Mouse (Mus musculus): ENCODE data around the gene Map3k12. TPM values are rescaled to one million over a fixed set of nuclear protein-coding genes. Genes with fewer than 3 reads are reported as not detected.

The Map3k12 gene
- total and polyA plus RNA-seq, 2 experiments from 2014 or later = 41.2 to 86.1 TPM

GRCm38 (mm10) chr15:102516293-102516692, 571 bp downstream of the Map3k12 start:
- Histone ChIP-seq H3K27me3 (ENCODE audit: insufficient read depth, low read length) (no peaks in the 10 kb centered on the region), H3K4me2 (ENCODE audit: low read depth, low read length) (peak overlapping the region; percentile 95), H3K9ac (replicated peaks; ENCODE audit: low read length) (peak overlapping the region; percentile 79), H3K4me3 (ENCODE audit: low read length) (peak overlapping the region; percentile 76), H3K9me3 (ENCODE audit: low read length) (no peaks in the 10 kb centered on the region), H3K4me1 (ENCODE audit: insufficient read depth, low read length) (peaks cover 28% of the 10 kb centered on the region), H3K36me3 (ENCODE audit: insufficient read depth, low read length) (no peaks in the 10 kb centered on the region; the same call in 1 of the 2 replicates), H3K27ac (peak overlapping the region; percentile 99)
- no peak for ATAC-seq
- peak; percentile 57 for DNase-seq (ENCODE audit: low spot score)
- 1% methylated on average over 12 of the region's 12 CpGs for WGBS
- TF ChIP-seq CTCF (IDR thresholded peaks at IDR 0.05; ENCODE audit: low read depth) = peak; percentile 22; the same call in 1 of the 2 replicates

GRCm38 (mm10) chr15:102515791-102516190, 1.1 kb downstream of the Map3k12 start:
- Histone ChIP-seq H3K27me3 (ENCODE audit: insufficient read depth, low read length) (no peaks in the 10 kb centered on the region), H3K9ac (replicated peaks; ENCODE audit: low read length) (peak overlapping the region; percentile 79), H3K27ac (peak overlapping the region; percentile 99), H3K36me3 (ENCODE audit: insufficient read depth, low read length) (no peaks in the 10 kb centered on the region), H3K4me2 (ENCODE audit: low read depth, low read length) (peak overlapping the region; percentile 95), H3K4me1 (ENCODE audit: insufficient read depth, low read length) (peaks cover 33% of the 10 kb centered on the region), H3K4me3 (ENCODE audit: low read length) (peak overlapping the region; percentile 76), H3K9me3 (ENCODE audit: low read length) (no peaks in the 10 kb centered on the region)
- TF ChIP-seq CTCF (IDR thresholded peaks at IDR 0.05; ENCODE audit: low read depth) = no peak
- 36% methylated on average over 4 of the region's 4 CpGs for WGBS
- ATAC-seq = no peak
- no peak for DNase-seq (ENCODE audit: low spot score)

DNA sequence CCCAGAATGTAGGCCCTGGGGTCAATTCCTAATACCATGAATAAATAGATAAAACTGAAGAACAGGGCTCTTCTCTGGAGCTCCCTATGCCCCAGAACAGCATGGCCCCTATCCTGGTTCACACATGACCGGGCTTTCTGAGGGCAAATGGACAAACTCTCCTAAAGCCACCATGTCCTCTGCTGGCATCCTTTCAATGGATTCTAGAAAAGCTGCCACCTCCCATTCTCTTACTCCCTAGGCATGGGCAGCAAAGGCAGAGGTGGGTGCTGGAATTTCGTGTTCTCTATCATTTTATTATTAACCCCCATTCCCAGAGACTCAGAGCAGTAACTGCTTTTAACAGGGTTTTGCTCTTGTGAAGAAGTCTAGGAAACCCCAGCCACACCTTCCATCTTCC, 1.6 kb downstream of the Map3k12 start:
- 0 out of 2 replicates have a peak overlapping the region, but pooled peaks have one; percentile 99 for H3K27ac ChIP-seq
- DNase-seq (ENCODE audit: low spot score) = no peak
- no peak for TF ChIP-seq CTCF (IDR thresholded peaks at IDR 0.05; ENCODE audit: low read depth)

DNA sequence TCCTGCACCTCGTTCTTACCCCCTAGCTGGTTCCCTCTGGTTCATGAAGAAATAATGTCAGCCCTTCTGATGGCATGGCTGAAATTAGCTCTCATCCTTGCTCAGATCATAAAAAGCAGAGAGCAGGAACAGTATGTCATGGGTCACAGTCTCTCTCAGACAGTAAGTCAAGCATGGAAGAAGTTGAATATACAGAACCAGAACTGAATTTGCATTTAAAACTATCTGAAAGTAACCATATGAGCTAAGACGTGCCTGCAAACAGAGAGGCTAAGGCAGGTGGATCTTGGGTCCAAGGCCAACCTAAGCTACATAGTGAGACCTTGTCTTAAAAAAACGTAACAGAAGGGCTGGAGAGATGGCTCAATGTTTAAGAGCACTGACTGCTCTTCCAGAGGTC, 3.9 kb downstream of the Map3k12 start:
- WGBS = 79% methylated on average over 3 of the region's 3 CpGs
- no peak overlapping the region; the same call in 1 of the 2 replicates for H3K27ac ChIP-seq

More for the DNA sequence above, 1.6 kb downstream of the Map3k12 start:
- Histone ChIP-seq H3K9me3 (ENCODE audit: low read length) (no peaks in the 10 kb centered on the region), H3K9ac (replicated peaks; ENCODE audit: low read length) (no peak overlapping the region), H3K36me3 (ENCODE audit: insufficient read depth, low read length) (no peaks in the 10 kb centered on the region), H3K4me2 (ENCODE audit: low read depth, low read length) (peak overlapping the region; percentile 95), H3K27me3 (ENCODE audit: insufficient read depth, low read length) (no peaks in the 10 kb centered on the region), H3K4me3 (ENCODE audit: low read length) (peak overlapping the region; percentile 76), H3K4me1 (ENCODE audit: insufficient read depth, low read length) (peaks cover 35% of the 10 kb centered on the region)
- WGBS = 87% methylated on average over 2 of the region's 2 CpGs
- no peak for ATAC-seq

GRCm38 (mm10) chr15:102512471-102512870, 4.4 kb downstream of the Map3k12 start:
- Histone ChIP-seq H3K9ac (replicated peaks; ENCODE audit: low read length) (0 out of 2 replicates have a peak overlapping the region, but pooled peaks have one; percentile 18), H3K4me2 (ENCODE audit: low read depth, low read length) (peak overlapping the region; percentile 71; the same call in 1 of the 2 replicates), H3K27me3 (ENCODE audit: insufficient read depth, low read length) (no peaks in the 10 kb centered on the region), H3K9me3 (ENCODE audit: low read length) (no peaks in the 10 kb centered on the region), H3K36me3 (ENCODE audit: insufficient read depth, low read length) (no peaks in the 10 kb centered on the region), H3K4me1 (ENCODE audit: insufficient read depth, low read length) (peaks cover 41% of the 10 kb centered on the region), H3K27ac (peak overlapping the region; percentile 92), H3K4me3 (ENCODE audit: low read length) (no peak overlapping the region)
- no peak for DNase-seq (ENCODE audit: low spot score)
- ATAC-seq = no peak
- no peak for TF ChIP-seq CTCF (IDR thresholded peaks at IDR 0.05; ENCODE audit: low read depth)

More for the DNA sequence above, 3.9 kb downstream of the Map3k12 start:
- Histone ChIP-seq H3K9ac (replicated peaks; ENCODE audit: low read length) (no peak overlapping the region), H3K4me3 (ENCODE audit: low read length) (no peak overlapping the region), H3K9me3 (ENCODE audit: low read length) (no peaks in the 10 kb centered on the region), H3K4me2 (ENCODE audit: low read depth, low read length) (no peak overlapping the region), H3K27me3 (ENCODE audit: insufficient read depth, low read length) (no peaks in the 10 kb centered on the region), H3K36me3 (ENCODE audit: insufficient read depth, low read length) (no peaks in the 10 kb centered on the region), H3K4me1 (ENCODE audit: insufficient read depth, low read length) (peaks cover 41% of the 10 kb centered on the region)
- TF ChIP-seq CTCF (IDR thresholded peaks at IDR 0.05; ENCODE audit: low read depth) = no peak
- ATAC-seq = no peak
- DNase-seq (ENCODE audit: low spot score) = no peak

DNA sequence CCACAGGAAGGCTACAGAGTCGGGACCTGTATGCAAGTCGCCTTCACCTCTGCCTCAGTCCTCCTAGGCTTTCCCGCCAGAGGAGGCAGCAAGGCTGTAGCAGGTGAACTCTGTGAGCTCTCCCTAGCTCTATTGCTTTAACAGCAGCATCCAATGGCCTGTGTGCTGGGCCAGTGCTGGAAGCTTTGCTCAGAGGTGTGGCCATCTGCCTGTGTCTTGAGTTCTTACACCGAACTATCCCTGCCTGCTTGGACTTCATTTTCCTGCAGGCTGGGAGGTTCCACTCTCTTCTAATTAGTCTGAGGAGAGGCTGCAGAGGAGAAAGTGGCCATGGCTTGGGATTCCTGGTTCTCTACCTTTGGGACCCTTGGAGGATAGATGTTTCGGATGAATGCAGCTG, 4.9 kb downstream of the Map3k12 start:
- Histone ChIP-seq H3K4me2 (ENCODE audit: low read depth, low read length) (peak overlapping the region; percentile 71; the same call in 1 of the 2 replicates), H3K9ac (replicated peaks; ENCODE audit: low read length) (0 out of 2 replicates have a peak overlapping the region, but pooled peaks have one; percentile 18), H3K36me3 (ENCODE audit: insufficient read depth, low read length) (no peaks in the 10 kb centered on the region), H3K9me3 (ENCODE audit: low read length) (no peaks in the 10 kb centered on the region), H3K4me1 (ENCODE audit: insufficient read depth, low read length) (peaks cover 41% of the 10 kb centered on the region), H3K27ac (peak overlapping the region; percentile 92), H3K27me3 (ENCODE audit: insufficient read depth, low read length) (no peaks in the 10 kb centered on the region), H3K4me3 (ENCODE audit: low read length) (no peak overlapping the region)
- ATAC-seq = no peak
- TF ChIP-seq CTCF (IDR thresholded peaks at IDR 0.05; ENCODE audit: low read depth) = no peak
- 30% methylated on average over 5 of the region's 5 CpGs for WGBS
- DNase-seq (ENCODE audit: low spot score) = no peak

DNA sequence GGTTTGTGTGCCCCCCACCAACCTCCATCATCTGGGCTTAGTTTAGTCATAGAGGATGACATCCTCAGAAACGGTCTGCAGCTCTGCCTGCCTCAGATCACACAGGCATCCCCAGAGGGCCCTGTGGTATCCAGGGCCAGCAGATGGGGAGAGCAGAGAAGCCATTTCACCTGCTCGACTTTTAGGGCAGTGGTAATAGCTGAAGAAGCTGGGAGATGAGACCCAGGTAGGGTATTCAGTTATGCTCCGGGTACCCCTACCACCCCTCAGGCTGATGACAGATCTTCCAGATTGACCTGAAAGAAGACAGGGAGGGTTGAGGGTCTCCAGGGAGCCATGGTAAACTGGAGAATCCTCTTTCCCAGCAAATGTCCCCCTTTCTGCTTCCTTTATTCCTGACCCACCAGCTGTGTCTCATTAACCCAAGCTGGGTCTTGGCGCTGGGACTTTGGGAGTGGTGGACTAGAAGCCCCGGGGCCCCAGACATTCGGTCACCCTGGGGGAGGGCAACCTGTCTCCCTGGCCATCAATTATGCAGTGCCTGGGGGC, 5.5 kb downstream of the Map3k12 start:
- ATAC-seq (peak; percentile 4; the same call in 1 of the 2 replicates), DNase-seq (ENCODE audit: low spot score) (peak; percentile 41)
- H3K27me3 ChIP-seq (ENCODE audit: insufficient read depth, low read length) = no peaks in the 10 kb centered on the region
- no peaks in the 10 kb centered on the region for H3K36me3 ChIP-seq (ENCODE audit: insufficient read depth, low read length)
- no peak for TF ChIP-seq CTCF (IDR thresholded peaks at IDR 0.05; ENCODE audit: low read depth)
- 0 out of 2 replicates have a peak overlapping the region, but pooled peaks have one; percentile 56 for H3K4me3 ChIP-seq (ENCODE audit: low read length)
- peak overlapping the region; percentile 71 for H3K4me2 ChIP-seq (ENCODE audit: low read depth, low read length)
- 7% methylated on average over 6 of the region's 6 CpGs for WGBS
- peaks cover 41% of the 10 kb centered on the region for H3K4me1 ChIP-seq (ENCODE audit: insufficient read depth, low read length)
- no peaks in the 10 kb centered on the region for H3K9me3 ChIP-seq (ENCODE audit: low read length)
- peak overlapping the region; percentile 58; the same call in 1 of the 2 replicates for H3K9ac ChIP-seq (replicated peaks; ENCODE audit: low read length)
- H3K27ac ChIP-seq = peak overlapping the region; percentile 92
